Mouse (Mus musculus): Measurements from ENCODE around the gene Slc12a8. TPM values are rescaled to one million over a fixed set of nuclear protein-coding genes. Genes with fewer than 3 reads are reported as not detected.

Slc12a8 gene
- polyA plus RNA-seq, 1 experiment from 2014 or later: 0.14 TPM

DNA sequence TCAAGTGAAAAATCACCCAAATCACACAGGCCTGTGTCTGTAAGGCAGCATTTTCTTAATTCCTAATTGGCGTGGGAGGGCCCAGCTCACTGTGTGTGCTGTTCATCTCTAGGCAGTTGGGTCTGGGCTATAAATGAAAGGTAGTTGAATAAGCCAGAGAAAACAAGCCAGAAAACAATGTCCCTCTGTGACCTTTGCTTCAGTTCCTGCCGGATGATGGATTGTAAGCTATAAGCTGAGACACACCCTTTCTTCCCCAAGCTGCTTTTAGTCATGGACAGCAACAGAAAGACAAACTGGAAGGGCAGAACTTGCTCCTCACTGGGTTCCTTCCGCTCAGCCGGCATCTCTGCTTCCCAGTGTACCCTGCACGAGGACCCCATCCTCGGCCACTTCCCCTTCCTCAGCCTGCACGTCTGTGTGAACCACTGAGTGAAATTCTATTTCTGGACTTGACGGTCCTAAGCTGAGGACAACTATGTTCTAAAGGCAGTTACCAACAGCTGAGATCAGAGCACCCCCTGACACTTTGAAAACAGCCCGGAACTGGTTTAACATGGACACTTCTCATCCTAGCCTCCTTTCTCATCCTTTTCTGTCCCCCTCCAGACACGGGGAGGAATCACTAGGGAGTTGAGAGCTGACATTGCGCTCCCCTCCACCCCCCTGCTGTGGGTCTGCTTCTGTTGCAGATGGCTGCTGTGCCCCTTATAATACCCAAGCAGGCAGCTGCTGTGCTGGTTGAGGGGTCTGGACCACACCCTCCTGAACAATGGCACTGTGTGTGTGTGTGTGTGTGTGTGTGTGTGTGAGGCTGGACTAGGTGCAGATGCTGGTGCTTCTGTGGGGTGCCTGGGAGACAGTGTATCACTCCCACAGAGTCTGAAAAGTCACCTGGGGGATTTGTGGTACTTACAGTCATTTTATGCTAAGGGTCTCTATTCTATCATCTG, 12.7 kb downstream of the Slc12a8 start:
- Histone ChIP-seq H3K27ac (ENCODE audit: low read length) (no peak overlapping the region), H3K4me1 (ENCODE audit: control insufficient read depth, low read depth, low read length) (no peaks in the 10 kb centered on the region), H3K36me3 (ENCODE audit: control insufficient read depth, insufficient read depth) (no peaks in the 10 kb centered on the region), H3K9me3 (replicated peaks; ENCODE audit: control insufficient read depth, low read length) (no peaks in the 10 kb centered on the region), H3K4me3 (ENCODE audit: low read depth, low read length) (no peak overlapping the region), H3K27me3 (ENCODE audit: control insufficient read depth, insufficient read depth, low read depth, low read length) (no peaks in the 10 kb centered on the region), H3K9ac (ENCODE audit: low read depth, low read length) (no peak overlapping the region), H3K4me2 (ENCODE audit: low read depth, low read length) (no peak overlapping the region)
- WGBS (ENCODE audit: insufficient replicate concordance): 47% methylated on average over 11 of the region's 11 CpGs
- ATAC-seq (ENCODE audit: low read depth): no peak

DNA sequence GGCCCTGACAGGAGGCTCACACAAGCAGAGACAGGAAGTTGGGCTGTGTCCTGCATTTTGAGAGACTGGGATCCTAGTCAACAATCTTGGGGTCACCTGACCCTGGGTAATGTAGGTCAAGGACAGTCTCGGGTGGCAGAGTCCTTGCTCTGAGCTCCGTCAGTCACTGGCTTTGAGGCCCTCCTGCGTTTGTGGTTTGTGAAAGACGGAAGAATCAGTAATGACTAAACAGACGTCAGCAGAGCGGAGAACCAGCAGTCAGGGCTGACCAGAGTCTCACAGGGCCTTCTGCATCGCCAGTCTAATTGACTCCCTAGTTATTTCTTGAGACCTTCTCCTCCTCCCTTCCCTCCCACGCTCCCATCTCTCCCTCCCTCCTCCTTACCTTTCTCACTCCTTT, 14.1 kb downstream of the Slc12a8 start:
- 41% methylated on average over 8 of the region's 8 CpGs for WGBS (ENCODE audit: insufficient replicate concordance)
- no peak overlapping the region for H3K27ac ChIP-seq (ENCODE audit: low read length)

DNA sequence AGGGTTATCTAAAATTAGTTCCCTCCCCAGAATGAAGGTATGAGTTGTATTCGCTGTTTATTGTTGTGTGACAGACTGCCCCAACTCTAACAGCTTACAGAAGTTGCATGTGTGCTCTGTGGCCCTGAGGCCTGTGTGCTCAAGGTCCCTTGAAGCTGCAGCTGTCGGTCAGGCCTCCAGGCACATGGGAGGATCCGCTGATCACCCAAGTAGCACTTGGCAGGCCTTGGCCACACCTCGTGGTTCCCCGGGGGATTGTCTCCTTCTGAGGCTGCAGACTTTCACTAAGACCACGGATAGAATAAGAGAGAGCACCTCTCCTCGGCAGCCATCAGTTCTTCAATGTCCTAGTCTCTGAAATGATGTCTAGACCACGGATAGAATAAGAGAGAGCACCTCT, 19.3 kb downstream of the Slc12a8 start:
- Histone ChIP-seq H3K4me2 (ENCODE audit: low read depth, low read length) (no peak overlapping the region), H3K36me3 (ENCODE audit: control insufficient read depth, insufficient read depth) (no peaks in the 10 kb centered on the region), H3K27ac (ENCODE audit: low read length) (no peak overlapping the region), H3K27me3 (ENCODE audit: control insufficient read depth, insufficient read depth, low read depth, low read length) (no peaks in the 10 kb centered on the region), H3K9ac (ENCODE audit: low read depth, low read length) (no peak overlapping the region), H3K4me1 (ENCODE audit: control insufficient read depth, low read depth, low read length) (no peaks in the 10 kb centered on the region), H3K9me3 (replicated peaks; ENCODE audit: control insufficient read depth, low read length) (no peaks in the 10 kb centered on the region), H3K4me3 (ENCODE audit: low read depth, low read length) (no peak overlapping the region)
- WGBS (ENCODE audit: insufficient replicate concordance): 52% methylated on average over 8 of the region's 8 CpGs
- no peak for ATAC-seq (ENCODE audit: low read depth)

More for the DNA sequence above, 14.1 kb downstream of the Slc12a8 start:
- ATAC-seq (ENCODE audit: low read depth): no peak
- Histone ChIP-seq H3K4me2 (ENCODE audit: low read depth, low read length) (no peak overlapping the region), H3K4me3 (ENCODE audit: low read depth, low read length) (no peak overlapping the region), H3K9me3 (replicated peaks; ENCODE audit: control insufficient read depth, low read length) (no peaks in the 10 kb centered on the region), H3K27me3 (ENCODE audit: control insufficient read depth, insufficient read depth, low read depth, low read length) (no peaks in the 10 kb centered on the region), H3K4me1 (ENCODE audit: control insufficient read depth, low read depth, low read length) (no peaks in the 10 kb centered on the region), H3K36me3 (ENCODE audit: control insufficient read depth, insufficient read depth) (no peaks in the 10 kb centered on the region), H3K9ac (ENCODE audit: low read depth, low read length) (no peak overlapping the region)

DNA sequence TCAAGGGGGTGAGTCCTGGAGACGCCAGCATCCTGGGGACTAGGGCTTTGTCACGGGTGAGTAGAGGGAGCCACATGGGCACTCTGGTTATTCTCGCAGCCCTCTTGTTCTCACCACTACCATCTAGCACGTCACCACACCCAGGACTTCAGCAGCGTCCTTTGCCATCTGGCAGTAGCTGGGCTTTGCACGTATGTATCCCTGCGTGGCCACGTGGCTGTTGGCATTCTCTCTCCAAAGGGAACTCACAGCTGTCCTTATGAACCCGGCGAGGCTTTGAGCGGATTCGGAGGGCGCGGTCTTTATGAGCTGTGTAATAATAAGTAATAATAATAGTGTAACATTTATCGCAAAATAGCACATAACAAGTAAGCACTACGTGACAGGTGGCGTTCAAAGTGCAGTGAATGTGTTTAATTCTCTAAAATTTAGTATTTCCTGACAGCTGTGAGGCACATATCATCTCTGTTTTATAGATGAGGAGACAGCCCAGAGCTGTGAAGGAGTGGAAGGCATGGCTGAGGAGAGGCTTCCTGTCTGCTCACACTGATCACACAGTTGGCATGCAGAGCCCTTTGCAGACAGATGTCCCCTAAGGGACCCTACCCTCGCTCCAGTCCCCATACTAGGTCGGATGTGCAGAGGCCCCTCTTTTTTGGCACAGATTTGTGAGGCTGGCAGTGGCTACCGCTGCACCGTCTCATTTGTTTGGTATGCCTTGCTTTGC, 20.5 kb downstream of the Slc12a8 start:
- no peak for ATAC-seq (ENCODE audit: low read depth)
- Histone ChIP-seq H3K27me3 (ENCODE audit: control insufficient read depth, insufficient read depth, low read depth, low read length) (no peaks in the 10 kb centered on the region), H3K4me1 (ENCODE audit: control insufficient read depth, low read depth, low read length) (no peaks in the 10 kb centered on the region), H3K9ac (ENCODE audit: low read depth, low read length) (no peak overlapping the region), H3K9me3 (replicated peaks; ENCODE audit: control insufficient read depth, low read length) (no peaks in the 10 kb centered on the region), H3K27ac (ENCODE audit: low read length) (no peak overlapping the region), H3K4me3 (ENCODE audit: low read depth, low read length) (no peak overlapping the region), H3K36me3 (ENCODE audit: control insufficient read depth, insufficient read depth) (no peaks in the 10 kb centered on the region), H3K4me2 (ENCODE audit: low read depth, low read length) (no peak overlapping the region)
- WGBS (ENCODE audit: insufficient replicate concordance): 72% methylated on average over 21 of the region's 21 CpGs

DNA sequence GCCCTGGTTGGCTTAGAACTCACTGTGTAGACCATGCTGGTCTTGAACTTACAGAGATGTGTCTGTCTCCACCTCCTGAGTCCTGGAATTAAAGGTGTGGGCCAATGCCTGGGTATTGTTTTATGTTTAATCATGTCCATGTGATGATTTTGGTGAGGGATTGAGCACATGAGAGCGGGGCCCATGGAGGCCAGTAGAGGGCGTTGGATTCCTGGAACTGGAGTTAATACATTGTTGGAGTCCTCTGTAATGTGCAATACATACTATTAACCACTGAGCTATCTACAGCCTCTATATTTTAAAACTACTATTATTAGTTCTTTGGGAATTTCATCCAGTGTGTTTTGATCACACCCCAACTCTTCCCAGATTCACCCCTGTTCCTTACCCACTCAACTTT, 27.2 kb downstream of the Slc12a8 start:
- Histone ChIP-seq H3K4me2 (ENCODE audit: low read depth, low read length) (no peak overlapping the region), H3K9me3 (replicated peaks; ENCODE audit: control insufficient read depth, low read length) (no peaks in the 10 kb centered on the region), H3K36me3 (ENCODE audit: control insufficient read depth, insufficient read depth) (no peaks in the 10 kb centered on the region), H3K4me3 (ENCODE audit: low read depth, low read length) (no peak overlapping the region), H3K27ac (ENCODE audit: low read length) (no peak overlapping the region), H3K4me1 (ENCODE audit: control insufficient read depth, low read depth, low read length) (no peaks in the 10 kb centered on the region), H3K9ac (ENCODE audit: low read depth, low read length) (no peak overlapping the region), H3K27me3 (ENCODE audit: control insufficient read depth, insufficient read depth, low read depth, low read length) (no peaks in the 10 kb centered on the region)
- WGBS (ENCODE audit: insufficient replicate concordance): 72% methylated on average over 2 of the region's 2 CpGs
- no peak for ATAC-seq (ENCODE audit: low read depth)

DNA sequence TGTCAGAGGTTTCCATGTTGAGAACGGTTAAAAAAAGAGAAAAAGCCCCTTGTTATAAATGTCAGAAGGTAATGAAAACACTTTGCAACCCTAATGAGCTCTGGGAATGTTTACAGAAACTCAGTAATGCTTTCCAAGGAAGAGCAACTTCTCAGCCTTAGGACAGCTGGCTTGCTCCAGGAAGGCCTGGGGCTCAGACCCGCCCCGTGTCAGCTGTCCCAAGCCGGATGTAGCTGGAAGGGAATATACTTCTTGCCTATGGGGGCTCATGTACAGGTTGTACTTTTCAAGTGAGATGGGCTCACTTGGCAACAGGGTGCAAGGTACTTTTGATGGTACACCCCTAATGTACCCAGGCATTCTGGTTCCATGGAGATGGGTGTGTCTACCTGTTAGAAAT, 28.4 kb downstream of the Slc12a8 start:
- Histone ChIP-seq H3K27me3 (ENCODE audit: control insufficient read depth, insufficient read depth, low read depth, low read length) (no peaks in the 10 kb centered on the region), H3K27ac (ENCODE audit: low read length) (no peak overlapping the region), H3K4me1 (ENCODE audit: control insufficient read depth, low read depth, low read length) (no peaks in the 10 kb centered on the region), H3K9me3 (replicated peaks; ENCODE audit: control insufficient read depth, low read length) (no peaks in the 10 kb centered on the region), H3K4me2 (ENCODE audit: low read depth, low read length) (no peak overlapping the region), H3K4me3 (ENCODE audit: low read depth, low read length) (no peak overlapping the region), H3K9ac (ENCODE audit: low read depth, low read length) (no peak overlapping the region), H3K36me3 (ENCODE audit: control insufficient read depth, insufficient read depth) (no peaks in the 10 kb centered on the region)
- WGBS (ENCODE audit: insufficient replicate concordance): 71% methylated on average over 4 of the region's 4 CpGs
- ATAC-seq (ENCODE audit: low read depth): no peak

DNA sequence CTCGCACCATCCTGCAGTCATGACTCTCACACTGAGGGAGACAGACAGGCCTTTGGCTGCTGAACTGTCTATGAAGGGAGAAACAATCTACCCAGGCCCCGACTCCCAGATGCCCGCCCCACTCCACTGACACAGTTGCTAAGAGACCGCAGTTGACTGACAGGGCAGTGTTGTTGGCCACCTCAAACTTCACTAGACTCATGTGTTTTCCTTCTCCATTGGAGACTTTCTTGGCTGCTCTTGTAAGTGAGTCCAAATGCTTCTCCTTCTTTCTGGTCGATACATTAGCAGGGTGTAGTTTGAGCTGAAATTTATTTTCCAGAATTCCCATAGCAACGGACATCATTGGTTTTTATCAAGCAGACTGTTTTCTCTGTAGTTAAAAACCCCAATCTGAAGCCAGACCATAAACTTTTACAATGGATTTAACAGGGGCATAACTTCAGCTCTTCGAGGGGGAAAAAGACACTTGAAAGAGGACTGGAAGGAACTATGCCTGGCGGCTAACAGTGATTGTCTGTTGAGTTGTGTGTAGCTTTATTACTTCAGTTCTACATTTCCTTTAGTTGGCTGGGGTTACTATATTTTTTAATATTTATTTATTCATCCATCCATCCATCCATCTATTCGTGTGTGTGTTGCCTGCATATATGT, 36.7 kb downstream of the Slc12a8 start:
- ATAC-seq (ENCODE audit: low read depth): no peak
- no peak overlapping the region for H3K9ac ChIP-seq (ENCODE audit: low read depth, low read length)
- WGBS (ENCODE audit: insufficient replicate concordance): 66% methylated on average over 9 of the region's 9 CpGs
- H3K27me3 ChIP-seq (ENCODE audit: control insufficient read depth, insufficient read depth, low read depth, low read length): no peaks in the 10 kb centered on the region
- no peak overlapping the region for H3K27ac ChIP-seq (ENCODE audit: low read length)
- no peaks in the 10 kb centered on the region for H3K36me3 ChIP-seq (ENCODE audit: control insufficient read depth, insufficient read depth)
- H3K9me3 ChIP-seq (replicated peaks; ENCODE audit: control insufficient read depth, low read length): no peaks in the 10 kb centered on the region
- no peak overlapping the region for H3K4me3 ChIP-seq (ENCODE audit: low read depth, low read length)
- no peak overlapping the region for H3K4me2 ChIP-seq (ENCODE audit: low read depth, low read length)
- no peaks in the 10 kb centered on the region for H3K4me1 ChIP-seq (ENCODE audit: control insufficient read depth, low read depth, low read length)

DNA sequence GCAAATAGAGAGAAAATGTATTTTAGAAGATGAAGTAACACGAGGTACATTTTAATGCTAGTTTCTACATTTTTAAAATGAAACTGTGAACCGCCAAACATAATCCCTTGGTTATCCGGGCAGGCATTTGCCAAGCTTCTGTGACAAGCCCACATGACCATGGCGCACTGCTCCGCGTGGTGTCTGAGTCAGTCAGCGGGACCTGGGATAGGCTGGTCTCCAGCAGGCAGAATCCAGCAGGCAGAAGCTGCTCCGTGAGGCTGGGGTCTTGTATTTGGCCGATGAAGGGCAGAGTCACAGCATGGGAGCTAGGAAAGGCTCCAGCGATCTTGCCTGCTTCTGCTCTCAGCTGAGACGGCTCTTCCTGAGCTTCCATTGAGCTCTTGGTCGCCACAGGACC, 41.0 kb downstream of the Slc12a8 start:
- Histone ChIP-seq H3K36me3 (ENCODE audit: control insufficient read depth, insufficient read depth) (no peaks in the 10 kb centered on the region), H3K27me3 (ENCODE audit: control insufficient read depth, insufficient read depth, low read depth, low read length) (no peaks in the 10 kb centered on the region), H3K27ac (ENCODE audit: low read length) (no peak overlapping the region), H3K9me3 (replicated peaks; ENCODE audit: control insufficient read depth, low read length) (no peaks in the 10 kb centered on the region), H3K4me1 (ENCODE audit: control insufficient read depth, low read depth, low read length) (no peaks in the 10 kb centered on the region), H3K4me2 (ENCODE audit: low read depth, low read length) (no peak overlapping the region), H3K4me3 (ENCODE audit: low read depth, low read length) (no peak overlapping the region), H3K9ac (ENCODE audit: low read depth, low read length) (no peak overlapping the region)
- WGBS (ENCODE audit: insufficient replicate concordance): 72% methylated on average over 12 of the region's 12 CpGs
- ATAC-seq (ENCODE audit: low read depth): no peak

Data from liver, embryonic 16.5 days (tissue).